Mouse (Mus musculus) splenic B cell, adult 2 months (primary cell): ENCODE data around the gene Sh3gl2.

Experiments used
- DNase-seq: peaks from one replicate; pipeline ENCODE4 v3.0.0-alpha.2; 2011; ENCODE audit warnings: low read depth, low spot score
- H3K27me3 ChIP-seq: 2 replicates; pipeline ENCODE4 v1.6.1; 2012; ENCODE audit warnings: mild to moderate bottlenecking, low read length, moderate library complexity, mixed read lengths; ENCODE audit not compliant: control insufficient read depth, poor library complexity, insufficient read depth, severe bottlenecking
- H3K36me3 ChIP-seq: 2 replicates; pipeline ENCODE4 v1.6.1; 2012; ENCODE audit warnings: mild to moderate bottlenecking, low read length, moderate library complexity, mixed read lengths; ENCODE audit not compliant: control insufficient read depth, poor library complexity, insufficient read depth, severe bottlenecking

Sh3gl2 gene

DNA sequence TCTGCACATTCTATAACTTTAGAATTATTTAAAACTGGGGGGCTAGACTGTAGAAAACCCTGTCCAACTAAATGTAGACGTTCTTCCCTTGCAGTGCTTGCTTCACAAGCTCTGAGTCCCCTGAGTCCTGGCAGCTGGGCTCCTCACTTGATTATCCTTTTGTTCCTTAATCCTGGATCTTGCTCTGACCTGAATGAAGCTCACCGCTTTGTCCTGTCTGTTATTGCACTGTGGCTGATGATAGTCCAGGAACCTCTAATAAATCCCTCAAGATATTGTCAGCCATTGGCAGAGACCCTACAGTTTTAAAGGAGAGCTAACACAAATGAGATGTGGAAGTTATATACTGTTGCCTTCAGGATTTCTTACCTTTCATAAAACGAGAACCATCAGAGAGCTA, 114.2 kb downstream of the Sh3gl2 start:
- no peak for DNase-seq
- Histone ChIP-seq H3K27me3 (no peaks in the 10 kb centered on the region), H3K36me3 (no peaks in the 10 kb centered on the region)

DNA sequence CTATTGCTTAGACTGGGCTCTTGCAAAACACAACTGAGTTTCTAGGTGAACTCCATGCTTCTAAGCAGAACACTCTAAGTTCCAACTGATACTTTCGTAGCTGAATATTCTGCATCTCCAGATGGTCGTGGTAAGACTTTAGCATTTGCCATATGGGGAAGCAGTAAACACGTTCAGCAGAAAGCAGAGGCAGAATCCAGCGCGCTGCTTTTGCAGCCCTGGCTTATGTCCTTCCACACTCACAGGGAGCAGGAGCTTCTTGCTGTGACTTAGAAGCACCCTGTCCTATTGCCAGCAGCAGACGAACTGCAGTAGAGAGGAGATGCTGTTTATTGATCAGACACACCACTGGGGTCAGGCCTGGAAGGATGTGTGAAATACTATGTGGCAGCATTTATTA, 120.5 kb downstream of the Sh3gl2 start:
- Histone ChIP-seq H3K36me3 (no peaks in the 10 kb centered on the region), H3K27me3 (no peaks in the 10 kb centered on the region)
- no peak for DNase-seq

DNA sequence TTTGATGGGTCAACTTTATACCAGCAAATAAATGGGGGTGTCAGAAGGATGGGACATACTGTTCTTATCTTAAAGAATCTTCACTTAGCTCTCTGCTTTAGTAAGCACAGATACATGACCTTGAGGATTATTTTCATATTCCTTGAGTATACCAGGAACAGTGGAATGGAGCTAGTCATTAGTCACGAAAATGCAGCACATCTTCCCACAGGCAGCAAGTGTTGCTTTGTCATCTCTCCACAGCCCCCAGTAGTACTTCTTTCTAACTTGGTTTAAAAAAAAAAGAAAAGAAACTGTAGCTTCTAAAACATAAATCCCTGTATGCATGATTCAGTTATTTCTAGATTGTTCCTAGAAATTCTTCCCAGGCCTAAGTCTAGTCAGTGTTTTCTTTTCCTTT, 121.1 kb downstream of the Sh3gl2 start:
- Histone ChIP-seq H3K36me3 (no peaks in the 10 kb centered on the region), H3K27me3 (no peaks in the 10 kb centered on the region)
- no peak for DNase-seq

GRCm38 (mm10) chr4:85334688-85335200, 129.8 kb downstream of the Sh3gl2 start:
- Histone ChIP-seq H3K27me3 (no peaks in the 10 kb centered on the region), H3K36me3 (no peaks in the 10 kb centered on the region)
- DNase-seq: no peak

- Histone ChIP-seq H3K27me3 (no peaks in the 10 kb centered on the region), H3K36me3 (no peaks in the 10 kb centered on the region)
- no peak for DNase-seq
Observed at GRCm38 (mm10) chr4:85336356-85336755, 131.4 kb downstream of the Sh3gl2 start.

- Histone ChIP-seq H3K36me3 (no peaks in the 10 kb centered on the region), H3K27me3 (no peaks in the 10 kb centered on the region)
- DNase-seq: no peak
Observed at GRCm38 (mm10) chr4:85339126-85339525, 134.2 kb downstream of the Sh3gl2 start.

DNA sequence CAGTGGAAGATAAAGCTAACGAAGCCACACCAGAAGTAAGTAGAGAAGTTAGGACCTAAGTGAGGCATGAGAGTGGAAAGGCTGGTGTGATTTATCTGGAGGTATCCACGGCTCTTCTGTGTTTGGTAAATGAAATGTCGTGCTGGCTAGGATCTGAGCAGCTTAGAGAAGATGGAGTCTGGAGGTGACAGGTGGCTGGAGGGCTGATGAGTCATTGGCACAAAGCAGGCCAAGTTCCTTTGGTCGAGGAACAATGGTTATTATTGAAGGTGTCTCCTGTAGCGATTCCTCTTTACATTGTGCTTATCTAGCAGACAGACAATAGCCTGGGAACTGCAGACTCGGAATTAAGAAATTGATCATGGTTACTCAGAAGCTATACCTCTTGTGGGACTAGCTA, 135.8 kb downstream of the Sh3gl2 start:
- Histone ChIP-seq H3K36me3 (no peaks in the 10 kb centered on the region), H3K27me3 (no peaks in the 10 kb centered on the region)
- no peak for DNase-seq

DNA sequence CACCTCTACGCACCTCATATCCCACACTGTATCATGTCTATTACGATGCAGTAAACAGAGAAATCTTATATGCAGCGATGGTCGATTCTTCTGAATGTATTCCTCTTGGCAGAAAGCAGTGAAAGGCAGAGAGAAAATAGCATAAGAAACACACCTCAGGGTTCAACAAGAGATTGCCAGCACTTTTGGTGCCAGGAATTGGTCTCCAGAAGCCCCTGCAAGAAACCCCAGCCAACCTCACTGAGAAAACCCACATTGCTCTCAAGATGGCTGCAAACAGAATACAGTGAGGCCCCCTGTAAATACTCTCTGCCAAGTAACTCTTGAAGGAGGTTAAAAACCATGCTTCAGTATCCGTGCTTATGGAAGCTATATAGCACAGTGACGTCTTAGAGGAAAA, 141.0 kb downstream of the Sh3gl2 start:
- no peak for DNase-seq

DNA sequence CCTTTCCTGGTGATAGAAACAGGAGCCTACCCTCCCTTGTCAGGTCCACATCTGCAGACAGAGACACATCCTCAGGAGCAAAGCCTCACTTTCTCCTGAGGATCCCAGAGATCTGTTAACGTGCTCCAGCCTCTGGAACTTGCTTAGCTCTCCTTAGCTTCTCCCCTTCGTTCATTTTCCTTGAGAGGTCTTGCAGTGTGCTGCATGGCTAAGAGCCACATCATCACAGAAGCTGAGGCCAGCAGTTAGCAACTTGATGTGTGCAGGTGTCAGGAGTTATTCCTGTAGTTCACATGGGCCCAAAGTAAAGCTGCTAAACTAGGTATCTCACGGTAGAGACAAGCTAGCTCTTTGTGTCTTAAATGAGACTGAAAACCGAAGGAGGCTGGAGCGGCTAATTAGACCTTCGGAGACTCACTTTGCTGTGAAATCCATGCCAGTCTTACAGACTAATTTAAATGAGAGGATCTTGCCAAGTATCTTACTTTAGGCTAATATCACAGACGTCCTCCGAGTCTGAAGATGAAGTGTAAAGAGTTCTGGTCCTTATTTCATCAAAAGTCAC, 143.2 kb downstream of the Sh3gl2 start:
- DNase-seq: no peak
- H3K36me3 ChIP-seq: no peaks in the 10 kb centered on the region
- H3K27me3 ChIP-seq: no peaks in the 10 kb centered on the region

More for the DNA sequence above, 141.0 kb downstream of the Sh3gl2 start:
- Histone ChIP-seq H3K36me3 (no peaks in the 10 kb centered on the region), H3K27me3 (no peaks in the 10 kb centered on the region)

DNA sequence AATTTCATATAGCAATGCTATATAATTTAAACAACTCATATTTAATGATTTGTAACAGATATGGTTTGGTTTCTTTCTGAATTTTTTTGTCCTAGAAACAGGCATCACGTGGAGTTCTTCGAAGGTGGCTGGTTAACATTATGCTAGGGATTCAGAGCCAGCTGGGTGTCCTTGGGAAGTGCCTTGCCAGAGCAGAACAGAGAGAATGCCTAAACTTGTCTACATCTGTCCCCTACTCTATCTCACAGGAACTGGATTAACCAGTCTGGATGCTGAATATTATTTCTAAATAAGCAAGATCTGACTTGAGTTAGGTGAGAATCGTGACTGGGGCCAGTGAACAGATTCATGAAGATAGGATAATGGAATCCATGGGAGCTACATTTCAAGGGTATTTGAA, 157.7 kb downstream of the Sh3gl2 start:
- Histone ChIP-seq H3K36me3 (no peaks in the 10 kb centered on the region), H3K27me3 (no peaks in the 10 kb centered on the region)
- DNase-seq: no peak

GRCm38 (mm10) chr4:85363205-85363604, 158.3 kb downstream of the Sh3gl2 start:
- DNase-seq: no peak
- H3K36me3 ChIP-seq: no peaks in the 10 kb centered on the region
- no peaks in the 10 kb centered on the region for H3K27me3 ChIP-seq

DNA sequence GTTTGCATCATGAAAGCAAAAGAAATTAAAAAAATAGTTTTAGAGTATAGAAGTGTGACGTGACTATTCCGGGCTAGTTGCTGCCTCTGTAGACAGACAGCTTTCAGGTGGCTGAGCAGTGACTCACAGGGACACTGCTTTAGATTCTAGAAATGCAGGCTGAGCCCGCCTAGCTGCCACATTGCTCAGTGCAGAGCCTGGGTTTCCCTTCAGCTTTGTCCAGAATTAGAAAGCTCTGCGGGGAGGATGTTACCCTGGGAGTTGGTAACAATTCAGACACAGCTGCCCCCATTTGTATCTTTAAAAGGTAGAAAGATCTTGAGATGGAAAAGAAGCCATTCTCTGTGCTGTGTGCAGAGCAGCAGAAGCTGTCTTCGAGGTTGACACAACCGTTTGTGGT, 166.1 kb downstream of the Sh3gl2 start:
- Histone ChIP-seq H3K27me3 (no peaks in the 10 kb centered on the region), H3K36me3 (no peaks in the 10 kb centered on the region)
- DNase-seq: no peak

DNA sequence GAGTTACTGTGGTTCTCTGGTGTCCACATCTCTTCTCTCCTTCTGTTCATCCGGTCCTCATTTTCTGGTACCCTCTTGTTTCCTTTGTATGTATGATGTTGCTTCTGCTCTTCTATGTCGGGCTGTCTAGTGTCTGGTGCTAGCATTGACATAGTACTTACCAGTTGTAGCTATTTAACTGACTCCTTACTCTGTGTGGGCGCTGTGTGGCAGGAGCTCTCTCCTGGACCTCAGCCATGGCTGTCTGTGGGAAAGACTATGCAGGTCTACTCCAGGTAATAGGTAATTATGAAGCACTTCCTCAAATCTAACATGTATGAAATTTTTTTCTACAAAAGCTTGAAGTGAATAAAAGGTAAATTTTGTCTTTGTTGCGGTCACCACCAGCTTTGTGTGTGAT, 169.9 kb downstream of the Sh3gl2 start:
- Histone ChIP-seq H3K36me3 (no peaks in the 10 kb centered on the region), H3K27me3 (no peaks in the 10 kb centered on the region)
- DNase-seq: no peak

DNA sequence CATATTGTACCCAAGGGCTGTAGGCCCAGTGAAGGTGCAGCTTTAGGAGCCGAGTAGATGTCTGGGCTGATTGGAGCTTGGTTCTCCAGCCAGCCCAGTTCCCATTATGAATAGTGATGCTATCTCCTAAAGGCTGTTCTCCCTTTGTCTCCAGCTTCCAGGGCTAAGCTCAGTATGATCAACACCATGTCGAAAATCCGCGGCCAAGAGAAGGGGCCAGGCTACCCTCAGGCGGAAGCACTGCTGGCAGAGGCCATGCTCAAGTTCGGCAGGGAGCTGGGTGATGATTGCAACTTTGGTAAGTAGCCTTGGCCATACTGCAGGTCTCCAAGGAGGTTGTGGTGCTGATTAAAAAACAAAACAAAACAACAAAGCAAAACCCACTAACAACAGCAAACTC, 171.3 kb downstream of the Sh3gl2 start:
- H3K36me3 ChIP-seq: no peaks in the 10 kb centered on the region
- DNase-seq: no peak
- no peaks in the 10 kb centered on the region for H3K27me3 ChIP-seq

DNA sequence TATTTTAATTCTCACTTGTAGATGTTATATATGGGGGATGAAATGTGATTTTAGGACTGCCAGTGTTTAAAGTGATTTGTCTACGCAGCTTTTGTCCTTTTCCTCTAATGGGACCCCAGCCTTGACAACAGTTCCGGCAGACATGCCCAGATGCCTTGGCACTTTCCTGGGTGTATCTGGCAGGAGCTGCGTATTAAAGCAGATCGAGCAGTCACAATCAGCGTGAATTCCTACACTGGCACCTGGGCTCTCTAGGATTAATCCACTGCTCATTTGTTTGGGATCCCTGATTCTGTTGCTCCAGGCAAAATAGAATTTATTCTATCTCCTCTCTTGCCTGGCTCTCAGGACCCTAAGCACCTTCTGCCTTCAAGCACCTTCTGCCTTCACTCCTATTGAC, 171.7 kb downstream of the Sh3gl2 start:
- DNase-seq: no peak
- H3K36me3 ChIP-seq: no peaks in the 10 kb centered on the region

GRCm38 (mm10) chr4:85385241-85385640, 180.3 kb downstream of the Sh3gl2 start:
- Histone ChIP-seq H3K36me3 (no peaks in the 10 kb centered on the region), H3K27me3 (no peaks in the 10 kb centered on the region)
- no peak for DNase-seq

More for the DNA sequence above, 171.7 kb downstream of the Sh3gl2 start:
- no peaks in the 10 kb centered on the region for H3K27me3 ChIP-seq
